Mouse (Mus musculus): ENCODE data around the gene Erp27.

Gene Erp27

DNA sequence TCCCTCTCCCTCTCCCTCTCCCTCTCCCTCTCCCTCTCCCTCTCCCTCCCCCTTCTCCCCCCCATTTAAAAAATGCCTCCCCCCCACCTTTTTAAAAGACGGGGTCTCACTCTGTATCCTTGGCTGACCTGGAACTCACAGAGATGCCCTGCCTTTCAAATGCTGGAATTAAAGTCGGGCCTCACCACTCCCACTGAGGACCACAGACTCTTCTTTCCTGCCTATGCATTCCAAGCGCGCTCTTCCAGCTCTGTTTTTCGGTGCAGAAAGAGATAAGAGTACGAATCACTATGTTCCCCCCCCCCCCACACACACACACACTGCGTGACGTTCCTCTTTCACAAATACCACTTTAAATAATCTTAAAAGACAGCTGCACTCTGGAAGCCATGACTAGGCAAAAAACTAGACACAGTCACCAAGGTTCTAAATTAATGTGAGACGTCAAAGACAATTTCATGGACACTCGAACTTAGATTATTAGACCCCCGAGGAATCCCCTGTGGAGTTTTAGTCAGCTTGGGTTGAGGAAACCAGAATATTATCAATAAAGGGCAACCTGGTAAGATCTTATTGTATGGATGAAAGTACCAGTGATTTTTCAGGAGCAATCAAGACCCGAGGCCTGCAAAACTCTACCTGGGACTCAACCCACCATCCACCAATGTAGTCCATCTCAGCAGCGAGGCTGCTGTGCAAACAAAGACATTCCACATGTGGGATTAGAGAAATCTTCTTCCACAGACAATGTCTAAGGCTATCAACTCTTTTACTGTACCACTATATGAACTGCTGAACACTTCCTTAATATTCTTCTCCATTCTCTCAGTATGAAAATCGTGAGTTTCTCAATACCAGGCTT is 17.6 kb upstream of the Erp27 start:
- peak; percentile 63 for DNase-seq (ENCODE audit: low read depth)

DNA sequence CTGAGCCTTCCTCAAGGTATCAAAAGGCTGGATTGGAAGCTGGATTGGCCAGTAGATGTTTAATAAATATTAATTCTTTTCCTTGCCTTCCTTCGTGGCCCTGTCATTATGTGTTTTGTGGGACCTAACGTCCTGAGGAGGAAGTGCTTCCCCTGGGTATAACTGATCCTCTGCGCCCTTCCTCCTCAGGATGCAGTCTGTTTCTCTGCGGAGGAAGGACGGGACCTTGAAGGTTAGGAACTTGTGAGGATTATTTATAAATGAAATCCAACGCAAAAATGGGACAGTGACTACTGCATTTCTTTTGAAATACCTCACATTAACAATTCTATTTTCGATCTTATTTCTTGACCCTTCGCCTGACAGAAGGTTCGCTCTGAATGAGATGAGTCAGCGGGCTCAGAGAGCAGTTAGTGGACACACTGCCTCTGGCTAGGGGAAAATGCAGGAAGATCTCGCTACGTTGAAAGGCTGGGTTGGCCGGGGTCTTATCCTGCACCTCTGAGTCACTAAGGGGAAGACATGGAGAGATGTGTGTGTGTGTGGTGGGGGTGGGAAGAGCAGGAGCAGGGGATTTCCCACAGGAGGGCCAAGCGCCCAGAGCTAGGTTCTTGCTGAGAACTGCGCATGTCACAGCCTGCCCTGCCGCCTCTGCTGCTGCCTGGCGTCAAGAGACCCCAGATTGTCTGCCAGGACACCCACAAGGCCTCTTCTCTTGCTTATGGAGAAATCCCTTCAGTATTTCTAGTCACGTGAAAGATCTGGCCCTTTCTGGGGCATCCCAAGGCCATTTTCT is 16.5 kb upstream of the Erp27 start:
- DNase-seq (ENCODE audit: low read depth) = peak; percentile 83

DNA sequence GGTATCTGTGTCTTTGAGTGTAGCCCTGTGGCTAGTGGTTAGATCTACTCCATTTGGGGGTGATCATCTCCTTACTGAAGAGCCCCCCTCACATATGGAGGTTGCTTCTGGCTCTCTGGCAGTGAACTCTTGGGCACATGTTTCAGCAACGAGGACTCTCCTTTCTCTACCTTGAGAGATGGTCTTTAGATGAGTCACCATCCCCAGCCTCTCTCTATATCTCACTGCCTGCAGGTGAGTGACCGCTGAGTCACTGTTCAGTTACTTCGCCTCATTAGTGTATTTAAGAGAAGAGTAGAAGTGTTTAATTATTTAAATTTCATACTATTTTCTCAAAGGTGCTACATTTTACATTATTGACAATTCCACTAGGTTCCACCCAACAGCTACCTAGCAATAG is 15.1 kb upstream of the Erp27 start:
- DNase-seq (ENCODE audit: low read depth) = peak; percentile 43

DNA sequence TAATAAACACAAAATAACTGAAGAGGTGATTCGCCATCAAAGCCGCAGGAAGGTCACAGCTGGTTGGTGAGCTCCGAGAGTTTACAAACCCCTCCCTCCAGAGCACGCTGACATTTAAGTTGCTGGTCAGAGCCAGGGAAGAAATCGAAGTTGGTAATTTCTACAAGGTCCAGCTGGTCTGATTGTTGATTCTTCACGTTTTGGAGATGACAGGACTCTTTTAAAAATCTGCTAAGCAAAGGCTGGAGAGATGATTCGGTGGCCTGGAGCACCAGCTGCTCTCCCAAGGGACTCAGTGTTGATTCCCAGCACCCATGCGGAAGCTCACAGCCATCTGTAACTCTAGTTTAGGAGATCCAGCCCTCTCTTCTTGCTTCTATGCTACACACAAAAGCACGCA is 14.4 kb upstream of the Erp27 start:
- peak; percentile 28 for DNase-seq (ENCODE audit: low read depth)

DNA sequence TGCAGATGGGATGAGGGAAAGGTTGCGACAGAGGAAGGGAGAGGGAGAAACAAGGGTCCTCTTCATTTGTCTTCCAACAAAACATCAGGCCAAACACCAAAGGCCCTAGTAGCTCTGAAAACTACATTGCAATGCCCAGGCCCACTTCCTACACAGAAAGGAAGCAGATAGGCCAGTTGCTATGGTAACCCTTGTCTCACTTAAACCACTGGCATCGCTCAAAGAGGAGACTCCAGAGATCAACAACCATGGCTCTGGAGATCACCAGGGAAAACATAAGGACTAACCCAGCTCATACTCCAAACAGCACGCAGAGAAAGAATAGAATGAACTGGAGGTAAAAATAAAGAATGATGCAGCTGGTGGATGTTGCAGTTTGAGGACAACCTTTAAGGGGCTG is 13.3 kb upstream of the Erp27 start:
- DNase-seq (ENCODE audit: low read depth) = peak; percentile 68

DNA sequence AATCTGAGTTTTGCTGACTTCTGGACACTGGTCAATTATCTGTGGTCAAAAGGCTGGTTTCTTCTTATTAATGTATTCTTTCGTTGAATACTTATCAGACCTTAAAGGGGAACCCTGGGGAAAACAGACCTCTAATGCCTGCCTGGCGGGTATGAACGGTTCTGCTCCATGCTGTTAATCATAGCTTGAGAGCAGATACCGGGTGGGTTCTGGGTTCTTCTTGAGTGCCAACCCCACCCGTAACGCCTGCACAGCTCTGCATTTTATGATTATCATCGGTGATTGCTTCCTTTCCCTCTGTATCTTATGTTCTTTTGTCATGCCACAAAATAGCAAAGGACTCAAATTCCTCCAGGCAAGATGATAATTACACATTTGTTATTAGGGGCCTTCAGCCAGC is 12.1 kb upstream of the Erp27 start:
- DNase-seq (ENCODE audit: low read depth) = no peak

DNA sequence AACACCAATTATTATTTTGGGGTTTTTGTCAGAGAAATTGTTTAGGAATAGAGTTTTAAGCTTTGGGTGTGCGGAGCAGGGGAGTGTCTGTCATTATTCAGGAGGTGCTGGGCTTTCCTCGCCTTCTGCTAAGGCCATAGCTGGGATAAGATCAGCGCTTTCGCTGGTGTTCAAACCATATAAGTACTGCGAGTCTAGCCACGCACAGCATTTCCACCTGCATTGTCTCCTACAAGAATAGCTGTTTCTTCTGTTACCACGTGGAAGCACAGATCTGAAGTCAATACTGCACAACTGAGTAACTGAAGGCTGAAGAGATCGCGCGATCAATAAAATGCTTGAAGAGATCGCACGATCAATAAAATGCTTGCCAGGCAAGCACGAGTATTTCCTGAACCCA is 9.3 kb upstream of the Erp27 start:
- peak; percentile 55 for DNase-seq (ENCODE audit: low read depth)

DNA sequence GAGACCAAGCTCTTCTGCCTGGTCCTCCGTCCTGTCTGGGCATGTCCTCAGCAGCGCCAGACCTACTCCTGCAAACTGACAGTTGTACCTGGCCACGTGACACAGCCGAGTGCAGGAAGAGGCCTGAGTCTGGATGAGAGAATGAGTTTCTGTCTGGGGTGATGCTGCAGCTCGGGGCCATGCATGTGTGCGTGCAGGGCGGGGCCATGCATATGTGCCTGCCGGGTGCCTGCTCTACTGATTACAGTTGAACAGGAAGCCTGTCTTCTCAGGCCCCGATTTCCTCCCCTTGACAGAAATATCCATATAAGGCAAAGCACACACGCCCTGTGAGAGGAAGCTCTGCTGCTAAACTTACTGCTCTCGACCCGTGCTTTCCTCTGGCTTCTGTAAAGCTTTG is 8.7 kb upstream of the Erp27 start:
- peak; percentile 92 for DNase-seq (ENCODE audit: low read depth)

DNA sequence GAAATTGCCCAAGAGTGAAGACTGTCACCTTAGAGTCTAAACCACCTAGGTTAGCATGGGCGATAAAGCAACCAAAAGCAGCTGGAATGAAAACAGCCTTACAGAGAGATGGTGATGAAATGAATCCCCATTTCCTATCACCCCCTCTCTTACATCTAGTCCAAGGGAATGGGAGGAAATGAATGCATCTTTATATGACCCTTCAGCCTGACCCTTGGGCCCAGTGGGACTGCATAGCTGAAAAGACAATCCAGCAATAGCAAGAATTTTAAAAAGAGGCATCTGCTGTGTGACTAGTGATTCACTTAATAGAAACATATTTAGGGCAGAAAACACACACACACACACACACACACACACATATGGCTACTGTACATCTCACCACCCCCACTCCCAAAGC is 5.6 kb upstream of the Erp27 start:
- peak; percentile 5 for DNase-seq (ENCODE audit: low read depth)

DNA sequence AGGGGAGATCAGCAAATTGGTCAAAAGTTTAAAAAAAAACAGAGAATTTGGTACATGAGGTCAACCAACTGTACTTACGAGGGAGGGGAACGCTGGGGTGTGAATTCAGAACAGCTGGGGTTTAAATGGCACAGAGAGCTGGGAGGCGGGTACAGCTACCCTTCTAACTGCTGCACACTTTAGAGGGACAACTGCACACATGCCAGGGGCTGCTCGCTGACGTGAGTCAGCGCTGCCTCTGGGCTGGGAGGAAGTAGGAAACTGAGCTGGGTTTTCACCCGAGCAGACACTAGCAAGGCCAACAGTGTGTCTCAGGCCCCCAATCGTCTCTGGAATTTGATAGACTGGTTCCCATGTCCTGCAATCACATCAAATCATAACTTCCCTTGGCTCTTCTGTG is 3.1 kb upstream of the Erp27 start:
- no peak for DNase-seq (ENCODE audit: low read depth)

DNA sequence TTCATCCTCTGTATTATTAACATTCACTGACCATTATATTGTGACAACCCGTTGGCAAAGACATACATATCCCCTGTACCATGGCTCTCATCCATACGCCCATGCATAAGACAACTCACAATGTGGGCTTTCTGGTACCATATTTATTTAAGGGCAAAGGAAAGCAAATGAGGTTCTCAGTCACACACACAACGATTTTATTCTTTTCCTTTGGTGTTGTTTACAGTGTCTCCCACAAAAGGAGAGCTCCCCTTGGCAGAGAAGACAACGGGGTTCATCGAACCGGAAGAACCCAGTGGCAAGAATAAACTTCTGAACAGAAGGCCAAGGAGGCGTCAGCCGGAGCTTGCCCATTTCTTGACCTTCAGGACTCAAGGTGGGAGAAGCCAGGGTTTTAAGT is 1.6 kb upstream of the Erp27 start, which contains the start of gene Pde6h:
Gene Pde6h (plus strand): TSS at position 301 of the 400 bp plus-strand sequence.
- peak; percentile 7 for DNase-seq (ENCODE audit: low read depth)

DNA sequence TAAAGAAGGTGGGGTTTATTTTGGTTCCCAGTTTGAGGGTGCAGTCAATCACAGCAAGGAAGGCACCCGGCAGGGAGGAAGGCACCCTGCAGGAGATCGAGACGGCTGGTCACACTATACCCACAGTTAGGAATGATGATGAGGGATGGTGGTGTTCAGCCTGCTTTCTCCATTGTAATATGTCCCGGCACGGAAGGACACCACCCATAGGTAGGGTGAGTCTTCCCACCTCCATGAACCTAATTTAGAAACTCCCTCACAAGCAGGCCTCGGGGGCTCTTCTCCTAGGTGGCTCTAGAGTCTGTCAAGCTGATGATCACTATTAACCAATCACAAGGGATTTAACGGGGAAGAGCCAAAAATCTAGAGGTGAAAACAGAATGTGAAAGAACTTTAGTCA is 891 bp upstream of the Erp27 start:
- peak; percentile 18 for DNase-seq (ENCODE audit: low read depth)

DNA sequence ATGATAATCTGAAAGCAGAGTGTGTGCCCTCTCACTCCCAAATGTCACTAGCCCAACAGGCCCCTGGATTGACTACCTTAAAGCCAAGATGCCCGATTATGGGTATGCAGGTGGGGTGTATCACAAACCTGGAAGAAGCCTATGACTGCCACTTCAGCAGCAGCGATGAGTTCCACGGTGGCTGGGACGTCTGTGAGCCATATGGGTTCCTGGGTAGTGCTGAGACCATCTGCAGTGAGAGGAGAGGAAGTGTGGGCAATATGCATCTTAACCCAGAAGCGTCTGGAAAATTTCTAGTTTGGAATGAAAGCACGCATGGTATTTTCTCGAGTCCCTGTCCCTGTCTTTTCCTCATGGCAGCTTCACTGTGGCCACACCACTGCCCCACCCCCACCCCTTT is 379 bp downstream of the Erp27 start:
- peak; percentile 23 for DNase-seq (ENCODE audit: low read depth)

DNA sequence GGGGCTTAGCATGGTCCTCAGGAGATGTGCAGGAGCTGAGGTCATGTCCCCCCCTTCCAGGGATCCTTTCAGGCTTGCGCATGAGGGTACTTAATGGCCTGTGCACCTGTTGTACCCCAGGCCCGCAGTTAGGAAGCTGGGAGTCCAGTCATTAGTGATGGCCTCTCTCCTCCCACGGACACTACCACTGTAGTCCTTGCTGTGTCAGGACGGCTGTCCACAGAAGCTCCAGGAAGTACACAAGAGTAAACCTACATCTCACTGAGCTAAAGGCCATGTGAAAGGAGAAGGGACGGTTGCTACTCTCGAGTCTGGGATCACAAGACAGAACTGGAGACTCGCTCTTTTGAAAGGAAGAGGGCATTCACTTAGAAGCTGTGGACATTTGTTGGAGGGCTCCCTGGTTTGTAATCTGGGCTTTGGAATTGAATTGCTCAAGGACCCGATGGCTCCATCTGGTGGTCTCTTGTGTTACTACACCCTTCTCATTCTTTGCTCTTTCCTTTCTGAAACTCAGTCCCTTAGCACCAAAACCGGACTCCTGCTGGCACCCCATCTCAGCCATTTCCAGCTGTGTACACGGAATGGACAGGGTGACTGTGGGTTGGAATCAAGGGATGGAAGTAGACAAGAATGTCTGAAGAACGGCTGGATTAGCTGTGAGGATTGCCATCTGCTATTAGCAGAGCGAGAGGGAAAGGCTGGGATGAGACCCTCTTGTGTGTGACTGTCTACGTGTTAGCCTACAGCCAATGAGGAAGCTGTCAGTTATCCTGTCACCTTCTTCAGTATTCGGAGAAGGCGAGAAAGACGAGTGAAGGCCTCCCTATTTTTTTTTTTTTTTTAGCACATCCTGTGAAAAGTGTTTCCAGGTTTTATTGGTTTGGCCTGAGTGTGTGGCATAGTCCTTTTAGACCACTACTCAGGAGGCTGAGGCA is 1.4 kb downstream of the Erp27 start:
- DNase-seq (ENCODE audit: low read depth) = peak; percentile 87

DNA sequence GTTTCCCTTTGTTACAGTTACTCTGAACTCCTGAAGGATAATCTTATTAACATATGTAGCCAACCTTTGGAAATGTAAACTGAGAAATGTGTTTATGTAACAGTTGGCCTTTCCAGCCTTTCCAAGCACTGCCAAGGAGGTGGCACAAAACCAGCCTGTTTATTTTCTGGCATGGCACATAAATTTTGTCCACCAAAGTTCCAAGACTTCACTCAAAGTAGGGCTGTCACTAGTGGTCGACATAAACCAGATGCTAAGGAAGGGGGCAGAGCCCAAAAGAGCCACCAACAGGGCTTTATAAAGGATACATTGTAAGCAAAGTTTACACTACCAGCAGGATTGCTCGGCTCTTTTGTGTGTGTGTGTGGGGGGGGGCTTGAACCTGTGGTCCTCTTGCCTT is 4.1 kb downstream of the Erp27 start:
- no peak for DNase-seq (ENCODE audit: low read depth)

DNA sequence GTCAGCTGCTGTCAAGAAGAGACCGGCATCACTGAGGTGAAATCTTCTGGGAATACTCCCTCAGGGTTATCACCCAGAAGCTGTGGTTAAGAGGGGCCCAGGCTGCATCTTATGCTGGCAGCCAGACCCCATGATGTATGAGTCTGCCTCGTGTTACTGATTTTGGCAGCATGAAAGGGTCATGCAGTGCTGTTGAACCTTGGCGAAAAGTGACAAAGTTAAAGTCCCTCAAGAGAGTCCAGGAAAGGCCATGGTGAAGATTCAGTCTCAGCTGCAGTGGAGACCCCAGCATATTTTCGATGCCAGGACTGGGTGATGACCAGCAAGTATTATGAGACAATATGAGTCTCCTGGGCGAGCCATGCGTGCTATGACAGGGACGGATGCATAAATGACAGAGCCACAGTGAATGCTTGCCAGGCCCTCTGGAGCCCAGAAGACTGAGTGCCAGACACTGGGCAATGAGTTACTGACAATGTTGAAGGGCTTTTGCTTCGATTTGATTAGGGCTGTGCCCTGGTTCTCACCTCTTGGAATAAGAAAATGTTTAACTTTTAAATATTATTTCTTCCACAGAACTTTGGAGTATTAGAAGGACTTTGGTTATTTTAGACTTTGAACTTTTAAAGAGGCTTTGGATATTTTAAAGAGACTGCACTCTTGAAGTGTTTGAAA is 6.1 kb downstream of the Erp27 start:
- DNase-seq (ENCODE audit: low read depth) = no peak

DNA sequence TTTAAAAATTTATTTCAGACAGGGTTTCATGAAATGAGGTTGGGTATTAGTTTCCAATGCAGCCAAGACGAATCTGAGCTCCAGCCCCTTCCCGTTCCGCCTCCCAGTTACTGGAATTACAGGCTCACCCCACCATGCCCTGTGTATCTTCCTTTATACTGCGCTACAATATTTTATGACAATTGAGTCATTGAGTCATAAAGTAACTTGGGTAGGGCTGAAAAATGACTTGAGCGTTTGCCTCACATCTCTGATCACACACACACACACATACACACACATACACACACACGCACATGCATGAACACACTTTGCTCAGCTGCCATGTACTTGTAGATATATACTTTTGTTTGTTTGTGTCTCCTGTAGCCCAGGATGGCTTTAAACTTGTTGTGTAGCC is 7.7 kb downstream of the Erp27 start:
- no peak for DNase-seq (ENCODE audit: low read depth)

DNA sequence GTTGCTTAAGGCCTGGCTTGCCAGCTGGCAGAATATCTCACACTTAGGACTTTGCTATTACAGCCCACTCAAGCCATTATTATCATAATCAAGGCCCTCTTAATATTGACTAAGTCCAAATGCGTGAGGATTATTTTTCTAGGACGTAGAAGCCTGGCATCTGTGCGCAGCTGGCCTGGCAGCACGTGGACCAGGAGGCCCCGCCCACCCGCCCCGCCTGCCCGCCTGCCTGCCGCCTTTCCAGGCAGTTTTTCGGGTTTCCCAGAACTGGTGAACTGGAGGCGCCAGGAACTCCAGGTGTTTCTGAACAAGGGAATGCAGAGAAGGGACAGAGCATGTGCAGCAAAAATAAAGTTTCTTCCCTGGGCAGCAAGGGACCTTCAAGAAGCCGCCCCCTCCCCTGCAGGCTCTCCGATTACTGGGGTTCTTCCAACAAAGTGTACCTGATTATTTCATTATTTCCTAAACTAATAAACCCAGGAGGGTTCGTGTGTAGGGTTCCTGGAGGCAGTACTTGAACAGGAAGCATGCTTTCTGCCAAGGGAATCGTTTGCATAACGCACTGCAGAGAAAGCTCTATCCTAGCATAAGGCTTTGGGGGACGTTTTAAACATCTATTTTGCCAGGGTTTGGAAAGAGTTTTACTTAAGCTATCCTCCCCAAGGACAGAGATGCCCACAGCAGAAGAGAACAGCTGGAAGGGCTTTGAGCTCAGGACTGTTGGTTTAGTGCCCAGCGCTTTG is 8.4 kb downstream of the Erp27 start:
- DNase-seq (ENCODE audit: low read depth) = no peak

DNA sequence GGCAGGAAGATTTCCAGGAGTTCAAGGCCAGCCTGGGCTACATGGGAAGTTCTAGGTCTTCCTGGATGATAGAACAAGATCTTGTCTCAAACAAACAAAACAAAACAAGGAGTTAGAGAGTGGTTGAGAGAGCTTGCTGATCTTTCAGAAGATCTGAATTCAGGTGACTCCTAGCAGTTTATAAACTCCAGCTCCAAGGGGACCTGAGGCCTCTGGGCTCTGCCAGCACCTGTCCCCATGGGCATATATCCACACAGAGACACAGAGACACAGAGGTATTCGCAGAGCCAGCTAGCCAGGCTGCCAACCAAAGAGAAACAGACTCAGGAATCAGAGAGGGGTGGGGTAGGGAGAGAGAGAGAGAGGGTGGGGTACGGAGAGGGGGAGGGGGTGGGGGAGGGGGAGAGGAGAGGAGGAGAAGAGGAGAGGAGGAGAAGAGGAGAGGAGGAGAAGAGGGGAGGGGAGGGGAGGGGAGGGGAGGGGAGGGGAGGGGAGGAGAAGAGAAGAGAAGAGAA is 9.2 kb downstream of the Erp27 start:
- no peak for DNase-seq (ENCODE audit: low read depth)

DNA sequence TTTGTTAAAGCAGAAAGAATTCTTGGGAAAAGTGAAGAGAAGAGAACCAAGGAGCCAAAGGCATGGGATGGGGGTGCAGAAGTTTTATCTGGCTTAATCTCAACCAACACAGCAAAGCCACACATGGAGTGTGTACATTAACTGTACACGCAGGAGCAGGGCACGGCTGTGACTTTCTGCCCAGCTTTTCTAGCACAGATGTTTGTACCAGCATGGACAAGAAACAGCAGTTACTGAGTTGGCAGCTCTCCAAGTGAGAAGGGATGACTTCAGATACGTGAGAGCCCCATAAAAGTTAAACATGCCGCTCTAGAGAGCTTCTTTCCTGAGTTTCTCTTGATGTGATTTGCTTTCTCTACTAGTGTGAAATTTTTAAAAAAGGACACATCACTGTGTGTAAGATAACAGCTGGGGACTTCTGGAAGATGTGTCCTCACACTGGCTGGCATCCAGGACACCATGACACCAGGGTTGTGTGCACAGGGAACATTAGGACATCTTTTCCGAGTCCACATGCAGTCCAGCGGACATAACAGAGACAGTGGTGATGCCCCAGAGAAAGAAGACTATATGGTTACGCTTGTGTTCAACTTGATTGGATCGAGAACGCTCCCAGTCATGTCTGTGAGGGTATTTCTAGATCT is 11.6 kb downstream of the Erp27 start:
- no peak for DNase-seq (ENCODE audit: low read depth)

Data from induced T-regulatory cell, adult 2 months (primary cell).